Comparison of ENCODE assay signal across 8 mouse cellular contexts in genomic region chr8:84775105-84775591, GRCm38 (mm10). TPM values are rescaled to one million over a fixed set of nuclear protein-coding genes. Genes with fewer than 3 reads are reported as not detected.
DNase-seq lines count a peak whose midpoint lies in the region; ATAC-seq lines count a peak whose summit lies in the region.

No protein-coding gene starts in this region.

- H3K4me3 ChIP-seq in kidney, embryonic 16.5 days (ENCODE audit: low read length), result no peak overlapping the region
- peak overlapping the region; percentile 13 for H3K4me3 ChIP-seq in forebrain, embryonic 15.5 days
- H3K4me3 ChIP-seq in intestine, embryonic 15.5 days (replicated peaks), result 0 out of 2 replicates have a peak overlapping the region, but pooled peaks have one; percentile 9
- no peak overlapping the region for H3K4me3 ChIP-seq in neural tube, embryonic 15.5 days (replicated peaks)

- H3K4me1 ChIP-seq in kidney, embryonic 16.5 days (ENCODE audit: insufficient read depth, low read length), result peaks cover 44% of the 10 kb centered on the region
- peaks cover 79% of the 10 kb centered on the region for H3K4me1 ChIP-seq in forebrain, embryonic 15.5 days
- peaks cover 42% of the 10 kb centered on the region for H3K4me1 ChIP-seq in intestine, embryonic 15.5 days (replicated peaks)
- peaks cover 71% of the 10 kb centered on the region for H3K4me1 ChIP-seq in neural tube, embryonic 15.5 days

- no peaks in the 10 kb centered on the region for H3K9me3 ChIP-seq in kidney, embryonic 16.5 days (ENCODE audit: low read length)
- no peaks in the 10 kb centered on the region for H3K9me3 ChIP-seq in forebrain, embryonic 15.5 days
- no peaks in the 10 kb centered on the region for H3K9me3 ChIP-seq in intestine, embryonic 15.5 days
- no peaks in the 10 kb centered on the region for H3K9me3 ChIP-seq in neural tube, embryonic 15.5 days (replicated peaks)

- H3K27me3 ChIP-seq in kidney, embryonic 16.5 days (ENCODE audit: insufficient read depth, low read length), result peaks cover 96% of the 10 kb centered on the region
- peaks cover 4% of the 10 kb centered on the region; the same call in 1 of the 2 replicates for H3K27me3 ChIP-seq in forebrain, embryonic 15.5 days
- peaks cover 74% of the 10 kb centered on the region for H3K27me3 ChIP-seq in intestine, embryonic 15.5 days (replicated peaks)
- H3K27me3 ChIP-seq in neural tube, embryonic 15.5 days (replicated peaks), result peaks cover 73% of the 10 kb centered on the region

- peak overlapping the region; percentile 44; the same call in 1 of the 2 replicates for H3K9ac ChIP-seq in kidney, embryonic 16.5 days (replicated peaks; ENCODE audit: low read length)
- H3K9ac ChIP-seq in forebrain, embryonic 15.5 days (replicated peaks), result peak overlapping the region; percentile 41
- peak overlapping the region; percentile 20; the same call in 1 of the 2 replicates for H3K9ac ChIP-seq in intestine, embryonic 15.5 days
- peak overlapping the region; percentile 11; the same call in 1 of the 2 replicates for H3K9ac ChIP-seq in neural tube, embryonic 15.5 days (replicated peaks)

- ATAC-seq in kidney, embryonic 16.5 days (ENCODE audit: low FRiP score, low TSS enrichment), result peak; percentile 40; the same call in 1 of the 2 replicates
- ATAC-seq in forebrain, embryonic 15.5 days (replicated peaks), result no peak
- no peak for ATAC-seq in intestine, embryonic 15.5 days
- ATAC-seq in neural tube, embryonic 15.5 days (ENCODE audit: low FRiP score), result no peak

- H3K36me3 ChIP-seq in kidney, embryonic 16.5 days (ENCODE audit: insufficient read depth, low read length), result no peaks in the 10 kb centered on the region
- H3K36me3 ChIP-seq in forebrain, embryonic 15.5 days, result no peaks in the 10 kb centered on the region
- no peaks in the 10 kb centered on the region for H3K36me3 ChIP-seq in intestine, embryonic 15.5 days
- no peaks in the 10 kb centered on the region for H3K36me3 ChIP-seq in neural tube, embryonic 15.5 days

- WGBS in kidney, embryonic 16.5 days, result 14% methylated on average over 13 of the region's 13 CpGs
- 6% methylated on average over 13 of the region's 13 CpGs for WGBS in forebrain, embryonic 15.5 days
- 19% methylated on average over 13 of the region's 13 CpGs for WGBS in intestine, embryonic 15.5 days
- 7% methylated on average over 13 of the region's 13 CpGs for WGBS in neural tube, embryonic 15.5 days

- peak overlapping the region; percentile 52; the same call in 1 of the 2 replicates for H3K4me2 ChIP-seq in kidney, embryonic 16.5 days (replicated peaks; ENCODE audit: low read depth, low read length)
- H3K4me2 ChIP-seq in forebrain, embryonic 15.5 days (replicated peaks), result peak overlapping the region; percentile 70
- H3K4me2 ChIP-seq in intestine, embryonic 15.5 days (replicated peaks), result peak overlapping the region; percentile 50
- peak overlapping the region; percentile 56 for H3K4me2 ChIP-seq in neural tube, embryonic 15.5 days

- peak overlapping the region; percentile 84 for H3K27ac ChIP-seq in kidney, embryonic 16.5 days (ENCODE audit: low read length)
- H3K27ac ChIP-seq in forebrain, embryonic 15.5 days (replicated peaks), result peak overlapping the region; percentile 97
- peak overlapping the region; percentile 77 for H3K27ac ChIP-seq in intestine, embryonic 15.5 days
- peak overlapping the region; percentile 90 for H3K27ac ChIP-seq in neural tube, embryonic 15.5 days (replicated peaks)

- DNase-seq in kidney, postnatal 10 days, result no peak
- DNase-seq in Muller cell, postnatal 12 days (ENCODE audit: inconsistent ontology term), result peak; percentile 66
- no peak for DNase-seq in spleen, postnatal 14 days (ENCODE audit: low spot score in 2 of 2)
- no peak for DNase-seq in thymus, postnatal 10 days (ENCODE audit: low spot score in 2 of 2)

RNA-seq across cellular contexts. Expression of gene Nfix, which starts 25.0 kb away (rescaled TPM):
- 14.8 and 15.9 TPM in 2 replicates for polyA plus RNA-seq in kidney, embryonic 16.5 days (2015; fragmentation: Nextera tagmentation; extraction: Ambion mirVana)
- polyA plus RNA-seq in forebrain, embryonic 15.5 days (2015; fragmentation: Nextera tagmentation; extraction: Ambion mirVana), result 413 and 445 TPM in 2 replicates
- polyA plus RNA-seq in intestine, embryonic 15.5 days (2015; fragmentation: Nextera tagmentation; extraction: Ambion mirVana), result 14.2 and 14.8 TPM in 2 replicates
- 60.3 and 70.5 TPM in 2 replicates for polyA plus RNA-seq in neural tube, embryonic 15.5 days (2015; fragmentation: Nextera tagmentation; extraction: Ambion mirVana)

RNA-seq across cellular contexts. Expression of gene Dand5, which starts 47.5 kb away (rescaled TPM):
- polyA plus RNA-seq in kidney, embryonic 16.5 days (2015; fragmentation: Nextera tagmentation; extraction: Ambion mirVana), result 6.6 and 9.0 TPM in 2 replicates
- polyA plus RNA-seq in forebrain, embryonic 15.5 days (2015; fragmentation: Nextera tagmentation; extraction: Ambion mirVana), result 8.1 and 8.9 TPM in 2 replicates
- 4.5 and 5.3 TPM in 2 replicates for polyA plus RNA-seq in intestine, embryonic 15.5 days (2015; fragmentation: Nextera tagmentation; extraction: Ambion mirVana)
- 15.7 and 17.2 TPM in 2 replicates for polyA plus RNA-seq in neural tube, embryonic 15.5 days (2015; fragmentation: Nextera tagmentation; extraction: Ambion mirVana)

RNA-seq across cellular contexts. Expression of gene G430095P16Rik, which starts 52.3 kb away (rescaled TPM):
- 2.3 and 2.8 TPM in 2 replicates for polyA plus RNA-seq in kidney, embryonic 16.5 days (2015; fragmentation: Nextera tagmentation; extraction: Ambion mirVana)
- polyA plus RNA-seq in forebrain, embryonic 15.5 days (2015; fragmentation: Nextera tagmentation; extraction: Ambion mirVana), result 2.7 TPM in 2 replicates
- polyA plus RNA-seq in intestine, embryonic 15.5 days (2015; fragmentation: Nextera tagmentation; extraction: Ambion mirVana), result 3.1 and 3.7 TPM in 2 replicates
- polyA plus RNA-seq in neural tube, embryonic 15.5 days (2015; fragmentation: Nextera tagmentation; extraction: Ambion mirVana), result 1.4 and 1.8 TPM in 2 replicates

RNA-seq across cellular contexts. Expression of gene Gadd45gip1, which starts 56.2 kb away (rescaled TPM):
- 49.7 and 51.6 TPM in 2 replicates for polyA plus RNA-seq in kidney, embryonic 16.5 days (2015; fragmentation: Nextera tagmentation; extraction: Ambion mirVana)
- 36.3 and 39.9 TPM in 2 replicates for polyA plus RNA-seq in forebrain, embryonic 15.5 days (2015; fragmentation: Nextera tagmentation; extraction: Ambion mirVana)
- polyA plus RNA-seq in intestine, embryonic 15.5 days (2015; fragmentation: Nextera tagmentation; extraction: Ambion mirVana), result 61.7 and 62.6 TPM in 2 replicates
- 44.3 and 45.1 TPM in 2 replicates for polyA plus RNA-seq in neural tube, embryonic 15.5 days (2015; fragmentation: Nextera tagmentation; extraction: Ambion mirVana)

Comparison
In these comparisons a context has a peak if more than half of its experiments do, and no peak if none do; other contexts are left out.
1. H3K4me3 ChIP-seq: peak in forebrain, embryonic 15.5 days (single experiment) and intestine, embryonic 15.5 days (single experiment); none in kidney, embryonic 16.5 days (single experiment) and neural tube, embryonic 15.5 days (single experiment).
2. Peak in every context shown above with its lines, with median percentiles within 50 percentile points of each other: H3K27ac ChIP-seq, H3K4me2 ChIP-seq and H3K9ac ChIP-seq.